Mouse (Mus musculus) midbrain, embryonic 11.5 days (tissue): ENCODE results near the gene Slc25a38. TPM values are rescaled to one million over a fixed set of nuclear protein-coding genes. Genes with fewer than 3 reads are reported as not detected.

Experiments
- ATAC-seq: fragments of 200-750 bp; cut with Nextera tagmentation; 2 replicates; pipeline ENCODE4 v1.8.0; 2017; ENCODE audit warnings: moderate TSS enrichment, moderate library complexity; ENCODE audit not compliant: low FRiP score
- DNase-seq: peaks from one replicate; pipeline ENCODE4 v3.0.0; 2015; ENCODE audit warnings: low spot score; ENCODE audit errors: missing footprints
- H3K27ac ChIP-seq: fragments of 300-500 bp; sonication (generic); 2 replicates; pipeline ENCODE4 v1.5.1; 2014; ENCODE audit warnings: low read depth, low read length
- H3K27me3 ChIP-seq: fragments of 300-500 bp; sonication (generic); 2 replicates; pipeline ENCODE4 v1.6.1; 2014; ENCODE audit warnings: mild to moderate bottlenecking, low read length, moderate library complexity, mixed read lengths; ENCODE audit not compliant: control insufficient read depth, insufficient read depth
- H3K36me3 ChIP-seq: fragments of 300-500 bp; sonication (generic); 2 replicates; pipeline ENCODE4 v1.6.1; 2014; ENCODE audit warnings: mild to moderate bottlenecking, low read length, moderate library complexity, mixed read lengths; ENCODE audit not compliant: control insufficient read depth, insufficient read depth
- H3K4me1 ChIP-seq: fragments of 300-500 bp; sonication (generic); 2 replicates; pipeline ENCODE4 v1.6.1; 2014; ENCODE audit warnings: low read length; ENCODE audit not compliant: control insufficient read depth, insufficient read depth
- H3K4me2 ChIP-seq: fragments of 300-500 bp; sonication (generic); 2 replicates; pipeline ENCODE4 v1.6.1; 2014; ENCODE audit warnings: mild to moderate bottlenecking, moderate library complexity
- H3K4me3 ChIP-seq: fragments of 300-500 bp; sonication (generic); 2 replicates; pipeline ENCODE4 v1.5.1; 2014; ENCODE audit warnings: low read depth, low read length
- H3K9ac ChIP-seq: fragments of 300-500 bp; sonication (generic); 2 replicates; pipeline ENCODE4 v1.6.1; 2014; ENCODE audit warnings: low read length
- H3K9me3 ChIP-seq: fragments of 300-500 bp; sonication (generic); 2 replicates; pipeline ENCODE4 v1.6.1; 2016; ENCODE audit warnings: low read length; ENCODE audit not compliant: control insufficient read depth
- WGBS: fragments of 180-500 bp; shearing (Covaris S2); extraction: QIAGEN DNeasy Blood & Tissue Kit; methylation state at CpG from one replicate; pipeline ENCODE4 v1.1.7; 2014; 5-methylcytosine and 5-hydroxymethylcytosine counted together
- polyA plus RNA-seq: library from polyadenylated mRNA; unstranded; fragments of >200 nt; fragmentation: Nextera tagmentation; extraction: Ambion mirVana; gene quantifications from 2 replicates; pipeline ENCODE4 v1.2.1, GENCODE M21; 2014

Slc25a38 gene
- 33.9 and 36.7 TPM in 2 replicates for polyA plus RNA-seq

DNA sequence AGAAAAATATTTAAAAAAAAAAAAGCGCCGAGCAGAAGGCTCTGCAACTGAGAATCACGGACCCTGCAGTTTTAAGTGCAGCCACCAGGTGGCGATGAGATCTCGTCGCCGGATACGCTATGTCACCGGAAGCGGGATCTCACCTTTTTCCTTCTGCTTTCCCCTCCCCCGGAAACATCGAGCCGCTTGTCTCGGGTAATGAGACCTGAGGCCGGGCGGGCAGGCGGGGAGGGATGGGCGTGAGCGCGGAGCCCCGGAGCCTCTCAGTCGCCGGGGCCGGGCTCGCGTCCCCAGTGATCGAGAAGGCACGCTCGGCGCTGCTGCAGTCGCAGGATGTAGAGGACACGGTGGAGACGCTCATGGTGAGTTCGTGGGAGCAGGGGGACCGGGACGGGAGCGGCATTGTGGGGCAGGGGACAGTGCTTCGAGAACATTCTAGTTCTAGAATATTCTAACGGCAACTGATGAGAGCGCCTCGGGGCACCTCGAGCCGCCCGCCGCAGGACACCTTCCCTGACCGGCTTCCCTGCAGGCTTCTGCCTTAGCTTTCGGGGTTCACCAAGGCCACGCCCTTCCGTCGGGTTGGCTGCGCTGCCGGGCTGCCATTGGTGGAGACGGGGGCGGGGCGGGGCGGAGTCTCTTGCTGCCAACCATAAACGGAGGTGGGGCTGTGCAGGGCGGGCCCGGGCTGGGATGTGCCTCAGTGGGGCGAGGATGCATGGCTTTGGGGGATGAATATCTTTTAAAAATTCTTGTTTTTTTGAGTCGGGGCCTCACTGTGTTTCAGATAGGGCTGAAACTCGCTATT lies at the start of gene Slc25a38:
Gene Slc25a38, plus strand, starts transcription at position 164 of the 808 bp plus-strand sequence.
- DNase-seq (peak; percentile 98), ATAC-seq (peak; percentile 98)
- peaks cover 5% of the 10 kb centered on the region; the same call in 1 of the 2 replicates for H3K4me1 ChIP-seq
- peak within 1 kb of the TSS; percentile 81 for H3K9ac ChIP-seq
- peak within 1 kb of the TSS; percentile 63 for H3K4me2 ChIP-seq
- no peaks in the 10 kb centered on the region for H3K9me3 ChIP-seq
- WGBS: 2% methylated on average over 62 of the region's 62 CpGs
- H3K27ac ChIP-seq: peak within 1 kb of the TSS; percentile 75
- H3K4me3 ChIP-seq: peak within 1 kb of the TSS; percentile 78
- H3K27me3 ChIP-seq: no peaks in the 10 kb centered on the region
- H3K36me3 ChIP-seq: no peaks in the 10 kb centered on the region

DNA sequence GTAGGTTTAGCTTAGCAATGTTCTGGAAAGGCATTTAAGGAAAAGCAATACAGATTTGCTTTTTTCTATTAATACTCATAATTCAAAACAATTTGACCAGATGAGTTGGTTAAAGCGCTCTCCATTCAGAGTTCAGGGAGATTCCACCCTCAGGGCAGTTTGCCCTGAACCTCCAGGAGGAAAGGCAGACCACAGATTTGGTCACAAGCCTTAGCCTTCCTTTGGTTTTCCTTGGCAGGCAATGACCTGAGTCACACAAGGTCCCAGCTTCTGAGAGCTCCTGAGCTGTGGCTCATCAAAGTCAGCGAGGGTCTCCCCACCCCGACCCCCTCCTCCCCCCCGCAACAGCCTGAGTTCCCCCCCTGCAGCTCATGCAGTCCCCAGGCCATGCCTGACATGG lies 45.9 kb upstream of the Slc25a38 start:
- Histone ChIP-seq H3K27me3 (no peaks in the 10 kb centered on the region), H3K4me1 (no peaks in the 10 kb centered on the region), H3K9me3 (no peaks in the 10 kb centered on the region), H3K4me2 (no peak overlapping the region), H3K36me3 (no peaks in the 10 kb centered on the region), H3K27ac (no peak overlapping the region), H3K9ac (no peak overlapping the region), H3K4me3 (no peak overlapping the region)
- no peak for ATAC-seq
- no peak for DNase-seq
- 78% methylated on average over 4 of the region's 4 CpGs for WGBS

DNA sequence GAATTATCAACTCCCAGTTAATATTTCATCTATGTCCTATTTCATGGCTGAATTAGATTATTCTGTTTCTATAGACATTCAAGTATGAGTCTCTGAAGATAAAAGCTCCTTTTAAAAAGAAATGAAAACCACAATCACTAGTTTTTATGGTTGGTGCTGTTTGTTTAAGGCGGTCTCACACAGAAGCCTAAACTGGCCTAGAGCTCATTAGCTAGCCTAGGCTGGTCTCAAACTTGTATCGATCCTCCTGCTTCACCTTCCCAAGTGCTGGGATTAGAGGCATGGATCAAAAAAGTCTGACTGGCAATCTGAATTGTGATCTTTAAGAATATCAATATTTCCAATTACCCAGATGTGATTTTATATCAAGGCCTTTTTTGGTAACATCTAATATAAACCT lies 42.6 kb upstream of the Slc25a38 start:
- H3K36me3 ChIP-seq: no peaks in the 10 kb centered on the region
- H3K9ac ChIP-seq: no peak overlapping the region
- no peaks in the 10 kb centered on the region for H3K27me3 ChIP-seq
- H3K4me1 ChIP-seq: no peaks in the 10 kb centered on the region
- DNase-seq (peak; percentile 39), ATAC-seq (no peak)
- H3K4me2 ChIP-seq: no peak overlapping the region
- H3K9me3 ChIP-seq: no peaks in the 10 kb centered on the region
- no peak overlapping the region for H3K4me3 ChIP-seq
- H3K27ac ChIP-seq: no peak overlapping the region
- 91% methylated on average over 2 of the region's 2 CpGs for WGBS

- 71% methylated on average over 10 of the region's 10 CpGs for WGBS
- H3K4me3 ChIP-seq: no peak overlapping the region
- no peak for ATAC-seq
- no peaks in the 10 kb centered on the region for H3K27me3 ChIP-seq
- H3K4me1 ChIP-seq: no peaks in the 10 kb centered on the region
- DNase-seq: peak; percentile 17
- H3K4me2 ChIP-seq: no peak overlapping the region
- no peaks in the 10 kb centered on the region for H3K9me3 ChIP-seq
- H3K9ac ChIP-seq: no peak overlapping the region
- H3K36me3 ChIP-seq: no peaks in the 10 kb centered on the region
- H3K27ac ChIP-seq: no peak overlapping the region
Observed at GRCm38 (mm10) chr9:120068047-120068446, 42.1 kb upstream of the Slc25a38 start.

DNA sequence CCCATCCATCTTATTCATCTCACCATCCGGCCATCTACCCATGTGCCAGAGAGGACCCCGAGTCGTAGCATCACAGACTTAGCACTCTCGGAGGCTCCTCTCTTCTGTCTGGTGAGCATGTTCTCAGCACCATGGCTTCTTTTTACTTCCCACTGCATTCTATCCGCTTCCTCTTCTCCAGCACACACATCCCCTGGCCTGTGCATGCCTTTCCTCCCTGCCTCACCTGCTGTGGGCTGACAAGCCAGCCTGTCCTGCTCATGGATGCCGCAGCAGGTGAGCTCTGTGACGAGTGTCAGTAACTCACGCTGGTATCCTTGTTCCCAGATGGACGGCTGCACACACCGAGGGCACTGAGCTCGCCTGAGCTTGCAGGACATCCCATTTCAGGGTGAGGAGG lies 40.4 kb upstream of the Slc25a38 start, which contains the start of gene Cx3cr1:
Gene Cx3cr1, minus strand, starts transcription at position 101 of the 400 bp plus-strand sequence.
- WGBS: 87% methylated on average over 11 of the region's 11 CpGs
- DNase-seq (peak; percentile 17), ATAC-seq (no peak)
- Histone ChIP-seq H3K27me3 (no peaks in the 10 kb centered on the region), H3K9ac (no peak within 1 kb of the TSS), H3K4me1 (no peaks in the 10 kb centered on the region), H3K9me3 (no peaks in the 10 kb centered on the region), H3K4me2 (no peak within 1 kb of the TSS), H3K36me3 (no peaks in the 10 kb centered on the region), H3K4me3 (no peak within 1 kb of the TSS), H3K27ac (no peak within 1 kb of the TSS)

GRCm38 (mm10) chr9:120071251-120071650 lies 38.9 kb upstream of the Slc25a38 start:
- Histone ChIP-seq H3K27me3 (no peaks in the 10 kb centered on the region), H3K9me3 (no peaks in the 10 kb centered on the region), H3K4me2 (no peak overlapping the region), H3K36me3 (no peaks in the 10 kb centered on the region), H3K9ac (no peak overlapping the region), H3K4me3 (no peak overlapping the region), H3K4me1 (no peaks in the 10 kb centered on the region), H3K27ac (no peak overlapping the region)
- peak; percentile 79 for DNase-seq
- 72% methylated on average over 2 of the region's 2 CpGs for WGBS
- no peak for ATAC-seq

DNA sequence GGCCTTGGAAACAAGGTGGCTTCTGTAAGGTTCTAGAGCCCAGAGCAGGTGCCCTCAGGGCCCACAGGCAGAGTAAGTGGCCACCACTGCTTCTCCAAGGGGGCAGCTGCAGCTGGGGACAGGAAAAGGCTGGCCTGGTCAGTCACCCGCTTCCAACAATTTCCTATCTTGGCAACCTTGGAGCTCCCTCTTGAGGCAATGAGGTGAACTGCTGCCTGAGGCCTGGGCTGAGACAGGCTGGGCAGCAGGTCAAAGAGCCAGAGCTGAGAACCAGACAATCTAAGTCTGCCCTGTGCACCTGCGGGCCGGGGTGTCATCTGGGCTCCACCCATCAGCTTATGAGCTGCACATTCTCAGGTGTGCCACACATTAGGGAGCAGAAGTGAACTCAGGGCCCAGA lies 37.0 kb upstream of the Slc25a38 start:
- Histone ChIP-seq H3K36me3 (no peaks in the 10 kb centered on the region), H3K4me1 (no peaks in the 10 kb centered on the region), H3K4me3 (no peak overlapping the region), H3K9ac (no peak overlapping the region), H3K27me3 (no peaks in the 10 kb centered on the region), H3K27ac (no peak overlapping the region), H3K4me2 (no peak overlapping the region), H3K9me3 (no peaks in the 10 kb centered on the region)
- ATAC-seq (peak; percentile 63), DNase-seq (peak; percentile 97)
- WGBS: 26% methylated on average over 3 of the region's 3 CpGs

DNA sequence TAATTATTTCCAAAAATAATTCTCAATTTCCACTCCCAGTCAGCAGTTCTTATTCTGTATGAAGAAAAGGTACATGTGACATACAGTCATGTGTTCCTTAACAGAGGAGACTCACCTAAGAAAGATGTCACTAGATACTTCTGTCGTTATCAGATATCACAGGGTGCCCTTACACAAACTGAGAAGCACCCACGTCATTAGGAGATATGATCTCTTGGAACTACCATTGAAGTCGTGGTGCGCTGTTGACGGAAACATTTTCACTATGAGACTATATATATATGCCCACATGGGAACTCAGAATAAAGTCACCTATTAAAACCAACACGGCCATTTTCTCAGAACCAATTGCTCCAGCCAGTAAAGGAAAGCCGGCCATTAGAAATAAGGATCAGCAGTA lies 35.7 kb upstream of the Slc25a38 start:
- Histone ChIP-seq H3K4me1 (no peaks in the 10 kb centered on the region), H3K36me3 (no peaks in the 10 kb centered on the region), H3K9me3 (no peaks in the 10 kb centered on the region), H3K4me2 (no peak overlapping the region), H3K27ac (no peak overlapping the region), H3K9ac (no peak overlapping the region), H3K27me3 (no peaks in the 10 kb centered on the region), H3K4me3 (no peak overlapping the region)
- DNase-seq (peak; percentile 73), ATAC-seq (no peak)
- 91% methylated on average over 7 of the region's 7 CpGs for WGBS

GRCm38 (mm10) chr9:120078241-120078640 lies 31.9 kb upstream of the Slc25a38 start:
- Histone ChIP-seq H3K4me3 (no peak overlapping the region), H3K27ac (no peak overlapping the region), H3K4me1 (no peaks in the 10 kb centered on the region), H3K36me3 (no peaks in the 10 kb centered on the region), H3K9me3 (no peaks in the 10 kb centered on the region), H3K9ac (no peak overlapping the region), H3K4me2 (no peak overlapping the region), H3K27me3 (no peaks in the 10 kb centered on the region)
- ATAC-seq: no peak
- peak; percentile 72 for DNase-seq
- 79% methylated on average over 3 of the region's 3 CpGs for WGBS
